Mouse (Mus musculus) forebrain, embryonic 14.5 days (tissue): ENCODE measurements around the gene Tshz2. TPM values are rescaled to one million over a fixed set of nuclear protein-coding genes. Genes with fewer than 3 reads are reported as not detected.

Experiments used
- ATAC-seq: fragments of 200-750 bp; cut with Nextera tagmentation; 2 replicates; pipeline ENCODE4 v1.8.0; 2017; ENCODE audit warnings: mild to moderate bottlenecking, moderate library complexity
- DNase-seq: peaks from one replicate; pipeline ENCODE4 v3.0.0-alpha.2; 2015; ENCODE audit warnings: low spot score
- H3K27ac ChIP-seq: fragments of 300-500 bp; sonication (generic); 2 replicates; pipeline ENCODE4 v1.5.1; 2014; ENCODE audit warnings: low read depth, mild to moderate bottlenecking, control low read depth, low read length, moderate library complexity
- H3K27me3 ChIP-seq: fragments of 300-500 bp; sonication (generic); replicated peaks from 2 replicates; pipeline ENCODE4 v1.6.1; 2014; ENCODE audit warnings: low read length, control low read depth, mixed read lengths; ENCODE audit not compliant: control insufficient read depth, insufficient read depth
- H3K36me3 ChIP-seq: fragments of 300-500 bp; sonication (generic); 2 replicates; pipeline ENCODE4 v1.6.1; 2014; ENCODE audit warnings: low read length, control low read depth; ENCODE audit not compliant: control insufficient read depth, insufficient read depth
- H3K4me1 ChIP-seq: fragments of 300-500 bp; sonication (generic); 2 replicates; pipeline ENCODE4 v1.6.1; 2014; ENCODE audit warnings: antibody characterized with exemption, low read length, control low read depth; ENCODE audit not compliant: control insufficient read depth, insufficient read depth
- H3K4me2 ChIP-seq: fragments of 300-500 bp; sonication (generic); 2 replicates; pipeline ENCODE4 v1.6.1; 2014; ENCODE audit warnings: mild to moderate bottlenecking, control low read depth, low read length
- H3K4me3 ChIP-seq: fragments of 300-500 bp; sonication (generic); 2 replicates; pipeline ENCODE4 v1.5.1; 2014; ENCODE audit warnings: low read depth, low read length, control low read depth
- H3K9ac ChIP-seq: fragments of 300-500 bp; sonication (generic); 2 replicates; pipeline ENCODE4 v1.6.1; 2014; ENCODE audit warnings: mild to moderate bottlenecking, low read length, control low read depth, moderate library complexity
- H3K9me3 ChIP-seq: fragments of 300-500 bp; sonication (generic); replicated peaks from 2 replicates; pipeline ENCODE4 v1.6.1; 2016; ENCODE audit warnings: low read length, control low read depth, mixed read lengths; ENCODE audit not compliant: control insufficient read depth
- WGBS: fragments of 180-500 bp; shearing (Covaris S2); extraction: QIAGEN DNeasy Blood & Tissue Kit; methylation state at CpG from one replicate; pipeline ENCODE4 v1.1.7; 2014; 5-methylcytosine and 5-hydroxymethylcytosine counted together
- polyA plus RNA-seq: library from polyadenylated mRNA; unstranded; fragments of >200 nt; fragmentation: Nextera tagmentation; extraction: Ambion mirVana; gene quantifications from 2 replicates; pipeline ENCODE4 v1.2.1, GENCODE M21; 2014

The Tshz2 gene
- polyA plus RNA-seq, 1 experiment from 2014 or later, result 3.4 TPM

DNA sequence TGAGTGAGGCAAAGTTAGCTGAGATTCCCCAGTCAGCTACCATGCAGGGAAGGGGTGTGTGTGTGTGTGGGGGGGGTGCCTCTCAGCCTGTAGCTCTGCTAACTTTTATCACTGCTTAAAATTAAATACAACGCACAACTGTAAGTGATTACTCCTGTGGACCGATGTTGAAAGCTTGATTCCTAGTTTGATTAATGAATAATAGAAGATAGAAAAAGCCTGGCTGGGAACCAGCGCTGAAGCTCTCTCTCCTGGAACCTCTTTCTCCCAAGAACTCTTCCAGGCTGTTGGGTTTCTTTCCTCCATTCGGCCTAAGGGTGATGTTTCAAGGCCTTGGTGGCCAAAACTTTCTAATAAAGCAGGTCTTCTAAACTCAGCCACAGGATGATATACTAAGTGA is 3.6 kb downstream of the Tshz2 start:
- no peak overlapping the region for H3K27ac ChIP-seq
- no peak overlapping the region for H3K4me3 ChIP-seq

DNA sequence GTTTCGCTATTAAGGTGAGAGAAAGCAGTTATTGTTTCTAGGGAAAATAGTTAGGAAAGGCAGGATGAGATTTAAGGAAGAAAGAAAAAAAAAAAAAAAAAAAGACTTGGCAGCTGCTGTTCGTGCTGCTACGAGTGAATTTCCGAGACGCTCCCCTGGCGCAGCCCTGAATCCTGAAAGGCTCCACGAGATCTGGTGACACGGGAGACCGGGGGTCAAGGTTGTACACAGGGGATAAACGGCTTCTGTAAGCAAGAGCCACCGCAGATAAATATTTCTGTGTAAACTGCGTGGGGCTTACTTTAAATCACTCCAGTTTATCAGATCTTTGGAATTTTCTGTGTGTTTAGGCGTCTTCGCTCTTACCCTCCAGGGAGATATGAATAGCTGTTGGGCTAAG is 8.7 kb downstream of the Tshz2 start:
- H3K4me2 ChIP-seq, result no peak overlapping the region
- H3K4me3 ChIP-seq, result no peak overlapping the region
- H3K27me3 ChIP-seq, result no peaks in the 10 kb centered on the region
- H3K4me1 ChIP-seq, result no peaks in the 10 kb centered on the region
- ATAC-seq (no peak), DNase-seq (no peak)
- H3K36me3 ChIP-seq, result no peaks in the 10 kb centered on the region
- WGBS, result 54% methylated on average over 14 of the region's 14 CpGs
- no peak overlapping the region for H3K27ac ChIP-seq
- no peaks in the 10 kb centered on the region for H3K9me3 ChIP-seq
- H3K9ac ChIP-seq, result no peak overlapping the region

More for the DNA sequence above, 3.6 kb downstream of the Tshz2 start:
- H3K9me3 ChIP-seq, result no peaks in the 10 kb centered on the region
- ATAC-seq (no peak), DNase-seq (no peak)
- no peaks in the 10 kb centered on the region for H3K27me3 ChIP-seq
- no peaks in the 10 kb centered on the region for H3K36me3 ChIP-seq
- peaks cover 4% of the 10 kb centered on the region; the same call in 1 of the 2 replicates for H3K4me1 ChIP-seq
- WGBS, result 77% methylated on average over 4 of the region's 4 CpGs
- no peak overlapping the region for H3K9ac ChIP-seq
- no peak overlapping the region; the same call in 1 of the 2 replicates for H3K4me2 ChIP-seq

DNA sequence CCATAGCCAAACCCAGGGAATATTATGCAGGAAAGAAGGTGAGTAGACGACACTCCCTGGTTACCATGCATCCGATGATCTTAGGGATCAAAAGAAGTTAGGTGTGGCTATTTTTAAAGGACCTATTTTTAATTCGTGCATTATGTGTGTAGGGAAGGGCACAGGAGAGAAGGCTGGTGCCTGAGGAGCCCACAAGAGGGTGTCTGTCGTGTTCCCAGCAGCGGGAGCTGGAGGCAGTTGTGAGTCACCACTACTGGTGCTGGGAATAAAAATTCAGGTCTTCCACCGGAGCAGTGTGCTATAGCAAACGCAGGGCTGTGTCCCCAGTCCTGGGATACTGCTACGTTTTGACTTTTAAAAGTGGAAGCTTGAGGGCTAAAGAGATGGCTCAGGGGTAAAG is 9.6 kb downstream of the Tshz2 start:
- H3K9me3 ChIP-seq, result no peaks in the 10 kb centered on the region
- no peak overlapping the region for H3K4me3 ChIP-seq
- DNase-seq (no peak), ATAC-seq (no peak)
- H3K36me3 ChIP-seq, result no peaks in the 10 kb centered on the region
- H3K4me2 ChIP-seq, result no peak overlapping the region
- no peaks in the 10 kb centered on the region for H3K27me3 ChIP-seq
- H3K9ac ChIP-seq, result no peak overlapping the region
- 86% methylated on average over 8 of the region's 8 CpGs for WGBS
- no peaks in the 10 kb centered on the region for H3K4me1 ChIP-seq
- no peak overlapping the region for H3K27ac ChIP-seq

DNA sequence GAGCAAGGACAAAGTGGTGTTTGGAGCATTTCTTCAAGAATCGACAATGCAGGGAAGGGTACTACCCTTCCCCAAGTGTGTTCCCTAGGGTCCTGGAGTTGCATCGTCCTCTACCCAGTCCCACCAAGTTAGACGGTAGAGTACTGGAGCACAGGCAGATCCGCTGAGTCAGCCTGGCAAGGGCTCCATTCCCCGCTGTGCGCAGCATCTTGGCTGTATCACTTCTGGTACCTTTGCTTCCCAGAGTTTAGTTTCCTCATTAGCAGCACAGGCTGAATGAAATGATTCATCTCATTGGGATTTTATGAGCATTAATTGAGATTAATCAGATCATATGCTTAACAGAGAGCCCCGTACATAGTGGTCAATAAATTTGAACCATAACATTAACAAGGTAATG is 14.3 kb downstream of the Tshz2 start:
- Histone ChIP-seq H3K27ac (no peak overlapping the region), H3K4me1 (no peaks in the 10 kb centered on the region), H3K9ac (no peak overlapping the region), H3K4me2 (no peak overlapping the region), H3K4me3 (no peak overlapping the region), H3K9me3 (no peaks in the 10 kb centered on the region), H3K36me3 (no peaks in the 10 kb centered on the region), H3K27me3 (no peaks in the 10 kb centered on the region)
- no peak for DNase-seq
- ATAC-seq, result no peak
- WGBS, result 83% methylated on average over 7 of the region's 7 CpGs

DNA sequence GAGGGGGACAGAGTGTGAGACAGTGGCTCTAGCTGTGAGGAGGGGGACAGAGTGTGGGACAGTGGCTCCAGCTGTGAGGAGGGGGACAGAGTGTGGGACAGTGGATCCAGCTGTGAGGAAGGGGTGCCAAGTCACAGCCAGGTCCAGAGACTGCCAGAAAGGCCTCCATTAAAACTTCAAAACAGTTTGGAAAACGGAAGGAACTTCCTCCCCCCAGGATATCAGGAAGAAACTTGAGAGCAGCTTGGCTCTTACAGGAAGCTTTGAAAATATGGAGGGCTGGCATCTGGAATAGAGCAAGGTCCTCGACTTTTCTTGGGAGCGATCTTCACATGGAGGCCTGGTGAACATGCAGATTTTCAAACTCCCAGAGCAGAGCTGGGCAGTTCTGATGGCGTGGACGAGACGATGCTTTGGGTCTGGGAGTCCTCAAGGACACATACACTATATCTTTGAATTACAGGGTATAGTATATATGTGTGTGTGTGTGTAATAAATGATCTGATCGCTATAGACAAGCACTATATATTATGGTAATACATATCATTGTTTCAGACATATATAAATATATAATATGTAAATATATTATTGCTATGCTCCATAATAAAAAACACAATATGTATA is 16.6 kb downstream of the Tshz2 start:
- Histone ChIP-seq H3K27ac (no peak overlapping the region), H3K4me2 (no peak overlapping the region), H3K4me1 (no peaks in the 10 kb centered on the region), H3K27me3 (no peaks in the 10 kb centered on the region), H3K9ac (no peak overlapping the region), H3K4me3 (no peak overlapping the region), H3K36me3 (no peaks in the 10 kb centered on the region), H3K9me3 (no peaks in the 10 kb centered on the region)
- ATAC-seq (no peak), DNase-seq (no peak)
- WGBS, result 82% methylated on average over 7 of the region's 7 CpGs

DNA sequence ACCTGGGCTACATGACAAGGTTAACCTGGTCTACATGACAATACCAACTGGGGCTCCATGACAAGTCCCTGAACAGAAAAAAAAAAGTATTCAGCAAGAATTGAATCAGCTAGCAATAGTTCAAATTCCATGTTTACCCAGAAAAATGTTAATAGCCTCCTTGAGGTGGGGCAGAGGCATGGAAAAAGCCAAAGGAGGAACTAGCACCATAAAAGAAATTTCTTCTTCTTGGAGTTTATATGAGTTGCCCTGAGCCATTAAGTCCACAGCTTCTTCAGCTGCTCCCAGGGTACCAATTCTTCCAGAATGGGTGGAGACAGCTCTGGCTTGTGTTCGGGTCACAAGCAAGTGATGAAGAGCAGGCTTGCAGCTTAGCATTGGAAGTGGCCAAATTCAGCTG is 20.5 kb downstream of the Tshz2 start:
- no peak for DNase-seq
- H3K27ac ChIP-seq, result no peak overlapping the region
- H3K4me2 ChIP-seq, result no peak overlapping the region
- no peaks in the 10 kb centered on the region for H3K9me3 ChIP-seq
- ATAC-seq, result no peak
- H3K4me1 ChIP-seq, result no peaks in the 10 kb centered on the region
- H3K27me3 ChIP-seq, result no peaks in the 10 kb centered on the region
- H3K9ac ChIP-seq, result no peak overlapping the region
- WGBS, result 88% methylated on average over 1 of the region's 1 CpGs
- no peaks in the 10 kb centered on the region for H3K36me3 ChIP-seq
- H3K4me3 ChIP-seq, result no peak overlapping the region

DNA sequence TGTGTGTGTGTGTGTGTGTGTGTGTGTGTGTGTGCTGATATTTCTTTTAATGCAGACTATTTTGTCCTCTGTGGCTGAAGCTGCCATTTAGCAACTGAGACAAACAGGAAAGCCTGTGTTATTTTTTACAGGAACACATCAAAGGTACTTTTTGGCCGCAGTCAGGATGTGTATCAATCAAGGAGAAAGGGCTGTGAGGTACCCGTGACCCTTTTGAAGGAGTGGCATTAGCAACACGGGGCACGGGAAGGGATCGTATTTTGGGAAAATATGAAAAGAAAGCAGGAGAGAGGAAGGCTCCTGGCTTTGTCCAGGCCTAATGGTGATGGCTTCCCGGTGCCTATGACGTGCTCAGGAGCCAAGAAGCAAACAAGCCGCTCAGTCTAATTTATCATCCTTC is 31.0 kb downstream of the Tshz2 start:
- DNase-seq, result no peak
- Histone ChIP-seq H3K27ac (no peak overlapping the region), H3K4me2 (no peak overlapping the region), H3K4me3 (no peak overlapping the region), H3K36me3 (no peaks in the 10 kb centered on the region), H3K9ac (no peak overlapping the region), H3K27me3 (no peaks in the 10 kb centered on the region), H3K9me3 (no peaks in the 10 kb centered on the region), H3K4me1 (peaks cover 21% of the 10 kb centered on the region; the same call in 1 of the 2 replicates)
- WGBS, result 67% methylated on average over 8 of the region's 8 CpGs
- no peak for ATAC-seq

DNA sequence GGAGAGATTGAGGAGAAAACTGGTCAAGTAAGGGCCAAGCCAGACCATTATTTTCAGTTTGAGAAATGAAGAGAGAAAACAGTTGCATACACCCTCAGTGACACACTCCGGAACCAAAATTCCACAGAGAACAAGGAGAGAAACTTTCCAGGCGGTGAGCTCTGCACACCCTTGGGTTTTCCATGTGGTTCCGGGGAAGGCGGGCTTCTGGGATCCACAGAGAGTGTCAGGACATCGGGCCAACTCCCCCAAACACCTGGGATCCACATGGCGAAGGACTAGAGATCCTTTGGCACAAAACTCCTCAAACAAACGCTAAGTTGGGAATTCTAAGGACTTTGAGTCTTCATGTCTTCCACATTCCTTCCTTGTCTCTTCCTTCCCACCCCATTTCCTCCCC is 38.5 kb downstream of the Tshz2 start:
- Histone ChIP-seq H3K4me2 (no peak overlapping the region), H3K4me1 (peaks cover 14% of the 10 kb centered on the region; the same call in 1 of the 2 replicates), H3K9ac (no peak overlapping the region), H3K36me3 (no peaks in the 10 kb centered on the region), H3K9me3 (no peaks in the 10 kb centered on the region), H3K27me3 (no peaks in the 10 kb centered on the region), H3K27ac (no peak overlapping the region), H3K4me3 (no peak overlapping the region)
- ATAC-seq (no peak), DNase-seq (no peak)
- 95% methylated on average over 7 of the region's 7 CpGs for WGBS

DNA sequence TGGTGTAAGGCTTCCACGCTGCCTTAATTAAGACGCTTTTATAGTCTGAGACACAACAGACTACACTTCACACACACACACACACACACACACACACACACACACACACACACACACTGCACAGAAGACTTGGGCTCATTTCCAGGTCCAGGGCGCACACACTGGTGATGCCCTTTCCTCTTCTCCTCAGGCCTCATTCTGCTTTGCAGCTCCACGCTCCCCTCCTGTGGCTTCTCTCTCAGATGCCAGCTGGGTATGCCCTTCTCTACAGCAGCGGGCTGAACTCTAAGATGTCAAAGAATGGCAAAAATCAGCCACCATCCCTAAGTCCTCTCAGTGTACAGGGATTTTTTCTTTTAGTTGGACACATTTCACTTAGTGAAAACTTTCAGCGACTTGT is 41.0 kb downstream of the Tshz2 start:
- 75% methylated on average over 6 of the region's 6 CpGs for WGBS
- Histone ChIP-seq H3K27ac (no peak overlapping the region), H3K27me3 (no peaks in the 10 kb centered on the region), H3K4me2 (no peak overlapping the region), H3K36me3 (no peaks in the 10 kb centered on the region), H3K4me3 (no peak overlapping the region), H3K9me3 (no peaks in the 10 kb centered on the region), H3K4me1 (no peaks in the 10 kb centered on the region), H3K9ac (no peak overlapping the region)
- DNase-seq (no peak), ATAC-seq (no peak)
